Mouse (Mus musculus) layer of hippocampus, postnatal 25 days (tissue): ENCODE results near the gene Cd79b. TPM values are rescaled to one million over a fixed set of nuclear protein-coding genes. Genes with fewer than 3 reads are reported as not detected.

ENCODE experiments used
- DNase-seq, 2 experiments: peaks; one replicate each; pipeline ENCODE4 v3.0.0; 2022; ENCODE audit warnings: mixed read lengths in 2 of 2, low spot score in 1 of 2; ENCODE audit errors: extremely low spot score in 1 of 2
- total RNA-seq, 2 experiments: library from RNA; stranded (reverse); gene quantifications; 2 replicates each; pipeline ENCODE4 v1.2.3; 2021

Cd79b gene
- total RNA-seq, 2 experiments from 2014 or later, result 0.31 TPM; not detected in 1

- DNase-seq, result no peak
These were observed 4.1 kb upstream of the Cd79b start for GRCm38 (mm10) chr11:106318406-106319366.

DNA sequence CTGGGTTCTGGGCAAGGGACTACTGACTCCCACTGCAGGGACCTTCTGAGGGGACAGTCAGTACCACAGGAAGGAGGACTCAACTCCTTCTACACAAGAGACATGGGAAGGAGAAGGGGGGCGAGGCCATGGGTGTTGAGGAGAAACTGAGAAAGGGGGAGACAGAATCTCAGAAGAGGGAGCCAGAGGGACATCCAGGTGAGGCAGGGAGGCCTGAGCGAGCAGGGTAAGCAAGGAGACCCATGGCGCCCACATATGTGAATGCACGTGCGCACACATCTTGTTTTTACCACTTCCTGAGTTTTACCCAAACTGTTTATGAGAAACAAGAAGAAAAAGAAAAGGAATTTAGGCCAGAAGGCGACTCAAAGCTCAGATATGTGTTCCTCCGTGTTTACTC is 3.2 kb upstream of the Cd79b start:
- no peak for DNase-seq

- no peak for DNase-seq
These were observed 1.9 kb upstream of the Cd79b start for GRCm38 (mm10) chr11:106316416-106316815.

DNA sequence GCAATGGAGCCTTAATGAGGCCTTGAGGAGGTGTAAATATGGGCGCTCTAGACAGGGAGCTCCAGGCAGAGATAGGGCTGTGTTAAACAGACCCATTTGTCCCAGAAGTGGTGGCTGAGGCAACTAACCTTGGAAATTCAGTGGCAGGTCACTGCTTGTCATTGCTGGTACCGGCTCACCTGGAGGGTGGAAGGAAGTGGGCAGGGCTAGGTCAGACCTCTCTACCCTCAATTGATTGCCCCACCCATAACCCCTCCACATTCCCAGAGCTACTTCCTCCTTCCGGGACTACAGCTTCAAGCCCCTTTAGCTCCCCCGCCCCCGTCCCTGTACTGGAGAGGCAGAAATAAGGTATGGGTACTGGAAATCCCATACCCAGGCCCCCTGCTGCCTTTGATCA is 1.0 kb downstream of the Cd79b start:
- no peak for DNase-seq

GRCm38 (mm10) chr11:106310123-106310522 is 4.4 kb downstream of the Cd79b start:
- DNase-seq, result no peak

DNA sequence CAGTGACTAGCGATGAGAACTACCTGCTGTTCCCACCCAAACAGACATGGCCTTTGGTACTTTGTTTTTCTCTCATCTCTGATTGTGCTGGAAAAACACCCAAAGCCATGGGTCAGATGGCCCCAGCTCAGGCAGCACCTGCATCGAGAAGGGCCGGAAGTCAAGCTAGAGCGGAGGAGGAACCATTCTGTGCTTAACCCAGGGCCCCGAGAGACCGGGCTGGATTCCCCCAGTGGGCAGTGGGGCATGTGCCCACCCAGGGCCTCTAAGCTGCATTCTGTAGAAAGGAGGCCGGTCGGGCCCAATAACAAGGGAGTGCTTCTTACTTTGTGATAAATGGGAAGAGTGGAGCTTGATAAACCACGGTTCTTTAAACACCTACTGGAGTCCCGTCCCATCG is 6.4 kb downstream of the Cd79b start:
- DNase-seq, result no peak

DNA sequence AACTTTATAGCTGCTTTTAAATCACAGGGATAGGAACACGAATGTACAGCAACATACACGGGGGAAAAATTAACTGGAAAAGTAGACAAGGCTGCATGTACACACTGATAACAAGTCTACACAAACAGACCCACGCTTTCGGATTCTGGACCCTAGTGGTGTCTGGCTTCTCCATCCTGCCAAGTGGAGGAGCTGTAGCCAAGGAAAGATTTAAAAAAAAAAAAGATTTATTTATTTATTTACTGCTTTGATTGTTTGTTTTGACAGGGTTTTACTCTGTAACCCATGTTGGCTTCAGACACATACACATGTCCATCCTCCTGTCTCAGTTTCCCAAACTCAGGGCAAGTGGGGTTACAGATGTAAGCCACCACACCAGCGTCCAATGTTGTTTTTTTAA is 7.1 kb downstream of the Cd79b start:
- no peak for DNase-seq

GRCm38 (mm10) chr11:106306758-106307157 is 7.8 kb downstream of the Cd79b start:
- DNase-seq, result no peak

- no peak for DNase-seq
These were observed 8.5 kb downstream of the Cd79b start for GRCm38 (mm10) chr11:106306065-106306385.

- no peak for DNase-seq
These were observed 9.1 kb downstream of the Cd79b start for GRCm38 (mm10) chr11:106305348-106306064.

GRCm38 (mm10) chr11:106302634-106303033 is 11.9 kb downstream of the Cd79b start:
- peak in 1 of 2 experiments; percentile 70 for DNase-seq

DNA sequence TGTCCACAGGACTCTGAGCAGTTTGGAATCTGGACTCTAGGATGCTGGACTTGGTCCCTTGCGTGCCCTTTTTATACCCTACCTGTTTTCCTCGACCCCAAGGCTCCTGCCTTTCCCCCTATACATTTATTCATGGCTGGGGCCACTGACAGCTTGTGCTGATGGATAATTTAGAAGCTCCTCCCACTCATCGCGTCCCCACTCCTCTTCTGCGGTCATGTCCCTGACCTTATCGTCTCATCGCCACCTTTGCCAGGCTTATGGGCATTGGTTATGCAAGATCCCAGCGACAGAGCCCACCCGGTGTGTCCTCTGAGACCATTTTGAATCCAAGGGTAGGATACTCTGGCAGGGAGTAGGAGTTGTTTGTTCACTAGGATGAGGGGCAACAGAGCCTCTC is 12.8 kb downstream of the Cd79b start, which contains the start of gene Gh:
Gh (minus strand) TSS at position 101 of the 400 bp plus-strand sequence.
- DNase-seq, result no peak

DNA sequence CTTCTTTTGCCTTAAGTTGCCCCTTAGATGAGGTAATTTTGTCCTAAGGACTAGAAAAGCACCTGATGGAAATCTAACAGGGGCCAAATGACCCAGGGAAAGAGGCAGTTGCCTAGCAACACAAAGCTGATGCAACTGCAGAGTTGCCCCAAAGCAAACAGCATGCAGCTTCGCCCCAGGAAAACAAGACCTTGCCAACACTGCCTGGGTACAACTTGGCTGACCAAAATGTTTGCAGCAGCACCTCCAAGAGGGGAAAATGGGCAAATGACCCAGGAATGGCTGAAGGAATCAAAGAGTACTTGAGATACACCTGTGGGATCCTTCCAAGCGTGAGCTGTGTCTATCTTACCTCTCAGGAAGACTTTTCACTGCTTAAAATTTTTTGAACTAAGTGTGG is 22.7 kb downstream of the Cd79b start:
- no peak for DNase-seq

GRCm38 (mm10) chr11:106290376-106290775 is 24.2 kb downstream of the Cd79b start:
- no peak for DNase-seq

DNA sequence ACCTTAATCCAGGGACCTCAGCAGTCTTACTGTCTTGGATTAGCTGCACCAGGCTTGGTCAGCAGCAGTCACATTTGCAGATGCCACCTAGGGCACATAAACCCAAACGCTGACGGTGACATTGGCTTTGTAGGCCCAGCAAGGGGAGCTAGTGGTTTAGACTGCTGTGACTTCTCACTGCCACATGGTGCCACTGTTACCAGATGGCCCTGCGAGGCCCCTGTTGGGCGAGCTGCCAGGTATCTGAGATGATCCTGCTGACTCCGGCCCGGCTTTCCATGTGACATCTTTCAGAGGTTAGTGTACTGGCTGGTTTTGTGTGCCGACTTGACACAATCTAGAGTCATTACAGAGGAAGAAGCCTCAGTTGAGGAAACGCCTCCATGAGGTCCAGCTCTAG is 25.2 kb downstream of the Cd79b start:
- DNase-seq, result no peak

- DNase-seq, result no peak
These were observed 27.6 kb downstream of the Cd79b start for GRCm38 (mm10) chr11:106286987-106287386.

DNA sequence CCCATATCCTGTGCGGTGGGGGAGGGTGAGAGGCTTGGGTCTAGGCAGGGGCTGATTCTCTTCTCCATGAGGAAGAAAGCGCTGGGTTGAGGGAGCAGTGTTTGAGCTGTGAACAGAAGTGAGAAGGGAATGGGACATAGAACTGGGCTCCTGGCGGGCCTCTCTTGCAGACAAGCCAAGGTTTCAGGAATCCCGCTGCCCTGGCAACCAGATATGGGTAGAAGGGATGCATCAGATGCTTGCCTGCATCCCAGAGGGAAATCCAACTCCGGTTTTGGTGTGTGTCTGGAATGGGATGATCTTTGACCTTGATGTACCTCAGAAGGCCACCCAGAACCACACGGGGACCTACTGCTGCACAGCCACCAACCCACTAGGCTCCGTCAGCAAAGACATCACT is 28.4 kb downstream of the Cd79b start:
- no peak for DNase-seq

DNA sequence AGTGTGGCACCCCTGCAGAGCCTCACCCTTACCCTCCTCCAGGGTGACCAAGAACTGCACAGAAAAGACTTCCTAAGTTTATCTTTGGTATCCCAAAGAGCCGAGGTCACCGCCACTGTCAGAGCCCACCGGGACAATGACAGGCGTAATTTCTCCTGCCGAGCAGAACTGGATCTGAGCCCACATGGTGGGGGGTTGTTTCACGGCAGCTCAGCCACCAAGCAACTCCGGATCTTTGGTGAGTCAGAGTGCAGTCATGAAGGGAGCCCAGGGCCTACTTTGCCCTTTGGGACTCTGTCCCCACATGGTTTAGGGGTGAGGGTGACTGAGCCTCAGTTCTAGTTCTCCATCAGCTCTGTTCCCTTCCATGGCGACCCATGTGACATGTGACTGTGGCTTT is 30.4 kb downstream of the Cd79b start:
- DNase-seq, result no peak

DNA sequence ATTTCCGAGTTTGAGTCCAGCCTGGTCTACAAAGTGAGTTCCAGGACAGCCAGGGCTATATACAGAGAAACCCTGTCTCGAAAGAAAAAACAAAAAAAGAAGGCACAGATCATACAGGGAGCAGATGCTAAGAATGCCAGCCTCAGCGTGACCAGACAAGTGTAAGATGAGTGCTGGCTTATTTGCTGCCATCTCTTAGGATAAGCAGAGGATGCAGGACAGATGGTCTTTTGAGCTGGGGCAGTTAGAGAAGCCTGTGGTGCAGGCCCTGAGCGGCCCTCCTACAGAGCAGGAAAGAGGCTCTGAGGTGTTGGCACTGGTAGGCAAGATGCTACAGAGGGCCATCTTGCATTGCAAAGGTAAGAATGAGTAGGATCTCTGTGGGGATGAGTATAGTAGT is 31.2 kb downstream of the Cd79b start:
- no peak for DNase-seq

GRCm38 (mm10) chr11:106282452-106282851 is 32.1 kb downstream of the Cd79b start:
- no peak for DNase-seq

DNA sequence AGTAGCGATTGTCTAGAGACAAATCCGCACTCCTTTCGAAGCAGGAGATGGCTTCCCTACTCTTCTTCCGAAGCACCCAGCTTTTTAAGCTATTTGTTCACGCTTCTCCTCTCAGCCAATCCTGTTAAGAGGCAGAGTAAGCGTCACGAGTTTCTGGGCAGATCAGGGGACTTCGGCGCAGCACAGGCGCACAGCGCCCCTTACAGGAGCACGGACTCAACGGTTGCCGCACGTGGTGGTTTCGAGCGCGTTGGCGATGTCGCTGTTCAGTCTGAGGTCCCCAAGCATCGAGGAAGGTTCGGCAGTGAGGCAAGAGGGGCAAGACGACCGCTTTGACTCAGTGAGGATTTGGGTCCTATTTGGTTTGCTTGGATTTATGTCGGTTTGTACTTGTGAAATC is 38.1 kb downstream of the Cd79b start, which contains the start of gene Tcam1:
Tcam1 (plus strand) TSS at position 219 of the 400 bp plus-strand sequence.
- peak; percentile 90 to 98 for DNase-seq
